Mouse (Mus musculus): ENCODE measurements around the gene Traf3ip1. TPM values are rescaled to one million over a fixed set of nuclear protein-coding genes. Genes with fewer than 3 reads are reported as not detected.

Gene Traf3ip1
- total RNA-seq, 4 experiments from 2014 or later = 12.5 to 15.3 (median 13.9) TPM

Other genes with a start within 250 kb of the Traf3ip1 start
- gene Ube2f, start 244.3 kb upstream of the Traf3ip1 start, total RNA-seq (2022) = 10 to 100 TPM; 48.2 to 54.9 (median 51.6) TPM
- 10 to 100 TPM; 19.5 to 24.4 (median 21.5) TPM for gene Scly, start 196.3 kb upstream of the Traf3ip1 start, total RNA-seq (2022)
- under 1 TPM; 0.37 to 0.72 (median 0.39) TPM for gene Espnl, start 172.6 kb upstream of the Traf3ip1 start, total RNA-seq (2022)
- gene Klhl30, start 143.6 kb upstream of the Traf3ip1 start, total RNA-seq (2022) = under 1 TPM in 3 of 4 experiments, not detected in 1; 0.11 to 0.33 (median 0.21) TPM
- gene Erfe, start 128.2 kb upstream of the Traf3ip1 start, total RNA-seq (2022) = under 1 TPM; 0.21 to 0.78 (median 0.53) TPM
- gene Ilkap, start 95.8 kb upstream of the Traf3ip1 start, total RNA-seq (2022) = 10 to 100 TPM; 48.1 to 54.9 (median 52.2) TPM
- 10 to 100 TPM; 17.5 to 22.3 (median 21.8) TPM for gene Hes6, start 80.6 kb upstream of the Traf3ip1 start, total RNA-seq (2022)
- 10 to 100 TPM; 18.4 to 36.8 (median 25.1) TPM for gene Per2, start 35.3 kb upstream of the Traf3ip1 start, total RNA-seq (2022)
- gene Asb1, start 45.9 kb downstream of the Traf3ip1 start, total RNA-seq (2022) = 10 to 100 TPM; 35.5 to 40.9 (median 39.1) TPM

Data from left cerebral cortex, adult 8-10 months (tissue).